Mouse (Mus musculus) cortical plate, adult 2 months (tissue): ENCODE results near the gene Pofut1.

Experiments used
- CTCF ChIP-seq: fragments of 200-500 bp; IDR thresholded peaks from 2 replicates; pipeline ENCODE4 v1.5.1; 2011; ENCODE audit warnings: mild to moderate bottlenecking, control low read depth, low read length; ENCODE audit not compliant: insufficient read depth; ENCODE audit errors: extremely low read depth
- POLR2A ChIP-seq: fragments of 200-500 bp; IDR thresholded peaks from 2 replicates; pipeline ENCODE4 v1.6.1; 2011; ENCODE audit warnings: mild to moderate bottlenecking, low read length, control low read depth; ENCODE audit not compliant: insufficient read depth; ENCODE audit errors: extremely low read depth

DNA sequence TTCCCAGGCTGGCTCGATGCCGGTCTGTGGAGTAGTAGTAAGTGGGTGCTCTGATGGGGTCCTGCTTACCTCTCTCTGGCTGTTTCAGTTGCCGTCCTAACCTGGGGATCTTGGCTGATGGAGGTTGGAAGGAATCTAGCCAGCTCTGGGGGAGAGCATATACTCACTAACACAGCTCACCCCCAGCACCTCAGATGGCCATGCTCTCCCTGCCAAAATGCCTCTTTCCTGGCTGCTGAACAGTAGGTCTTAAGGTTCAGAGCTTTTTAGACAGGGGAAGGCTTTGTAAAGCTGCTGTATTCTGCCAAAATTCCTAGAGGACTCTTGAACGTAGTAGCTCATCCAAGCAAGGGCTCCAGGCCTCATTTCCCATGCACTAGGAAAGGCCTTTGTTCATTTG is 56.4 kb downstream of the Pofut1 start:
- TF ChIP-seq POLR2A (no peak), CTCF (no peak)
